In the genomic region with DNA sequence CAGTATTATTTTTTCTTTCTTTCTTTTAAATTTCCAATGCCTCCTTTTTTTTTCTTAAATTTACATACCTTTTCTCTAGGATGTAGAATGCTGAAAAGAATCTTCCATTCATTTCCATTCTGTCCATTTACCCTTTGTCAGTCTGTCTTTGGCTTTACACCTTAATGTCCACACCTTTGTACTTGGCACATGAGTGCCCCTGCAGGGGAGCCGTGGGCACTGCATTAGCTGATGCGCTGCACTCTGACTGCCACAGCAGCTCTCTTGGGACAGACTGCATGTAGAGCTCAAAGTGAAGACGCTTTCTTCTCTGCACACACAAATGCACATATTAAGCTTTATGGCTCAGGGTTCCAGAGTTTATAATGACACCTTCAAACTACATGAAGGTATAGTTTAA, we compare ENCODE assay signal across 11 mouse cellular contexts.
DNase-seq lines count a peak whose midpoint lies in the region; ATAC-seq lines count a peak whose summit lies in the region.
"Had no signal": no experiment of that assay in that cellular context is flagged by ENCODE, and none has a peak within 500 bp of the region (broad histone marks: within the 10 kb centered on the region; RNA-seq: fewer than 3 reads in every experiment).

No protein-coding gene starts in this region.

- no peak for ATAC-seq in embryonic facial prominence, embryonic 11.5 days (replicated peaks; ENCODE audit: insufficient number of reproducible peaks, low FRiP score, low TSS enrichment, low read depth)
- no peak for ATAC-seq in hindbrain, embryonic 13.5 days (ENCODE audit: low FRiP score)

- no peak overlapping the region for H3K4me3 ChIP-seq in embryonic facial prominence, embryonic 11.5 days (ENCODE audit: low read depth, low read length)
- H3K4me3 ChIP-seq in embryonic facial prominence, embryonic 10.5 days: no peak overlapping the region
- H3K4me3 ChIP-seq in hindbrain, embryonic 13.5 days: no peak overlapping the region
- H3K4me3 ChIP-seq: embryonic facial prominence, embryonic 12.5 days; liver, embryonic 15.5 days had no signal

- intact Hi-C loops in left cerebral cortex, postnatal 4 days (cut with DNase I): no loop called here
- intact Hi-C loops in left cerebral cortex, postnatal 14 days (cut with DNase I): no loop called here

- no peaks in the 10 kb centered on the region for H3K9me3 ChIP-seq in embryonic facial prominence, embryonic 11.5 days (replicated peaks; ENCODE audit: control insufficient read depth, low read length)
- no peaks in the 10 kb centered on the region for H3K9me3 ChIP-seq in embryonic facial prominence, embryonic 10.5 days
- no peaks in the 10 kb centered on the region for H3K9me3 ChIP-seq in hindbrain, embryonic 13.5 days
- H3K9me3 ChIP-seq: embryonic facial prominence, embryonic 12.5 days; liver, embryonic 15.5 days had no signal

- DNase-seq in embryonic facial prominence, embryonic 11.5 days (ENCODE audit: low spot score): peak; percentile 3
- DNase-seq in embryonic facial prominence, embryonic 10.5 days (ENCODE audit: low spot score): no peak
- DNase-seq in left cerebral cortex, postnatal 4 days: peak; percentile 3
- DNase-seq in left cerebral cortex, postnatal 14 days (ENCODE audit: low spot score in 2 of 2): no peak
- DNase-seq in A20 (ENCODE audit: low read depth, low spot score): peak; percentile 21
- peak; percentile 9 for DNase-seq in brain, adult 2 months (ENCODE audit: low read depth, low spot score)
- no peak for DNase-seq in layer of hippocampus, postnatal 14 days (ENCODE audit: low spot score in 2 of 2)
- DNase-seq: right cerebral cortex, postnatal 4 days had no signal

- H3K27me3 ChIP-seq in embryonic facial prominence, embryonic 11.5 days (ENCODE audit: control insufficient read depth, insufficient read depth, low read length): no peaks in the 10 kb centered on the region
- no peaks in the 10 kb centered on the region for H3K27me3 ChIP-seq in embryonic facial prominence, embryonic 10.5 days (replicated peaks; ENCODE audit: low read depth, poor library complexity, severe bottlenecking)
- H3K27me3 ChIP-seq in hindbrain, embryonic 13.5 days: no peaks in the 10 kb centered on the region
- H3K27me3 ChIP-seq: embryonic facial prominence, embryonic 12.5 days; liver, embryonic 15.5 days had no signal

- H3K4me2 ChIP-seq in embryonic facial prominence, embryonic 11.5 days (ENCODE audit: low read depth, low read length): no peak overlapping the region
- H3K4me2 ChIP-seq in hindbrain, embryonic 13.5 days: no peak overlapping the region
- H3K4me2 ChIP-seq: embryonic facial prominence, embryonic 12.5 days; liver, embryonic 15.5 days had no signal

- H3K27ac ChIP-seq in embryonic facial prominence, embryonic 11.5 days (replicated peaks; ENCODE audit: low read depth, low read length): no peak overlapping the region
- H3K27ac ChIP-seq in embryonic facial prominence, embryonic 10.5 days (replicated peaks): no peak overlapping the region
- no peak overlapping the region for H3K27ac ChIP-seq in hindbrain, embryonic 13.5 days
- H3K27ac ChIP-seq: embryonic facial prominence, embryonic 12.5 days; liver, embryonic 15.5 days had no signal

- no peaks in the 10 kb centered on the region for H3K4me1 ChIP-seq in embryonic facial prominence, embryonic 11.5 days (ENCODE audit: control insufficient read depth, insufficient read depth, low read length)
- no peaks in the 10 kb centered on the region for H3K4me1 ChIP-seq in embryonic facial prominence, embryonic 10.5 days
- H3K4me1 ChIP-seq in hindbrain, embryonic 13.5 days (replicated peaks): no peaks in the 10 kb centered on the region
- H3K4me1 ChIP-seq: embryonic facial prominence, embryonic 12.5 days; liver, embryonic 15.5 days had no signal

- H3K9ac ChIP-seq in embryonic facial prominence, embryonic 11.5 days (replicated peaks; ENCODE audit: low read length): no peak overlapping the region
- no peak overlapping the region for H3K9ac ChIP-seq in hindbrain, embryonic 13.5 days
- H3K9ac ChIP-seq: embryonic facial prominence, embryonic 12.5 days; liver, embryonic 15.5 days had no signal

- 45% methylated on average over 3 of the region's 3 CpGs for WGBS in embryonic facial prominence, embryonic 11.5 days
- WGBS in embryonic facial prominence, embryonic 10.5 days: 48% methylated on average over 3 of the region's 3 CpGs
- 56% methylated on average over 3 of the region's 3 CpGs for WGBS in hindbrain, embryonic 13.5 days

- no peaks in the 10 kb centered on the region for H3K36me3 ChIP-seq in embryonic facial prominence, embryonic 11.5 days (replicated peaks; ENCODE audit: control insufficient read depth, insufficient read depth, low read depth, low read length)
- no peaks in the 10 kb centered on the region for H3K36me3 ChIP-seq in embryonic facial prominence, embryonic 10.5 days (replicated peaks)
- H3K36me3 ChIP-seq in hindbrain, embryonic 13.5 days: no peaks in the 10 kb centered on the region
- H3K36me3 ChIP-seq: embryonic facial prominence, embryonic 12.5 days; liver, embryonic 15.5 days had no signal

Comparison
In these comparisons a context has a peak if more than half of its experiments do, and no peak if none do; other contexts are left out.
1. DNase-seq: peak in embryonic facial prominence, embryonic 11.5 days (single experiment), left cerebral cortex, postnatal 4 days (single experiment), A20 (single experiment) and brain, adult 2 months (single experiment); none in embryonic facial prominence, embryonic 10.5 days (single experiment), left cerebral cortex, postnatal 14 days (0 of 2) and layer of hippocampus, postnatal 14 days (0 of 2).